Mouse (Mus musculus): Measurements from ENCODE around the gene Mlph. TPM values are rescaled to one million over a fixed set of nuclear protein-coding genes. Genes with fewer than 3 reads are reported as not detected.

The Mlph gene
- total RNA-seq, 2 experiments from 2014 or later = 0.61 to 0.70 TPM

DNA sequence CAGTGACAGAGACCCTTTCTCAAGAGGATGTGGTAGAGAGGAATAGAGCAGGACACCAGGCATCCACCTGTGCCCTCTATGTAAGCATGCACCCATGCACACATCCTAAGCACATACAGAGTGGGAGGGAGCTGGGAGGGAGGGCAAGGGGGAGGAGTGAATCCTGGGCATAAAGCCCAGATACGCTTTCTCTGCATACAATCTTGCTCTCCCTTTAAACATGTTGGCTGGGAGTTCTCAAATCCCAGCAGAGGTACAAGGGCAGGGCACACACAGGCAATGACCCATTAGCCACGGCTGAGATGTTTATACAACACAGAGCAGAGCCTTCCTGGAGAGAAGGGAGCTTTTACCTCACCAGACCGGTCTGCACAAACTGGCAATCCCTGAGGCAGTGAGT is 48.1 kb downstream of the Mlph start:
- DNase-seq = no peak
- intact Hi-C loops (cut with DNase I) = no loop called here

GRCm38 (mm10) chr1:90967583-90967982 is 52.7 kb downstream of the Mlph start:
- intact Hi-C loops (cut with DNase I) = no loop called here

DNA sequence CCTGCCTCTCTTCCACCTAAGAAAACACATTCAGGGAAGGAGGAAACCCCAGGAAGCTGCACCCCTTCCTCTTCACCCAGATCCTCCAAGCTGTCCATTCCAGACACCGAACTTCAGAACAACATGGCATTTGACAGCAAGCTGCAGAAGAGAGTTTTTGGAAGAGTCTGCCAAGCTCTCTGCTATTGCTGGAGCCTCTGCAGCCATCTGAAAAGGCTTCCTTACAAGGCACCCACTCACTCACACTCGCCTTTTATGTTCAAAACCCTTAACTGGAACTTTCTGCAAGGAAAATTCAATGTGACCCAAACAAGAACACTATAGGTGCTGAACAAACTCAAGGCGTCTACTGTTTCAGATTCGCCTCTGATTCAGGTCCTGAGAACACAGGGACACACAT is 53.8 kb downstream of the Mlph start:
- no peak for DNase-seq
- intact Hi-C loops (cut with DNase I) = no loop called here

More at GRCm38 (mm10) chr1:90967583-90967982, 52.7 kb downstream of the Mlph start:
- DNase-seq = peak; percentile 55 to 62

DNA sequence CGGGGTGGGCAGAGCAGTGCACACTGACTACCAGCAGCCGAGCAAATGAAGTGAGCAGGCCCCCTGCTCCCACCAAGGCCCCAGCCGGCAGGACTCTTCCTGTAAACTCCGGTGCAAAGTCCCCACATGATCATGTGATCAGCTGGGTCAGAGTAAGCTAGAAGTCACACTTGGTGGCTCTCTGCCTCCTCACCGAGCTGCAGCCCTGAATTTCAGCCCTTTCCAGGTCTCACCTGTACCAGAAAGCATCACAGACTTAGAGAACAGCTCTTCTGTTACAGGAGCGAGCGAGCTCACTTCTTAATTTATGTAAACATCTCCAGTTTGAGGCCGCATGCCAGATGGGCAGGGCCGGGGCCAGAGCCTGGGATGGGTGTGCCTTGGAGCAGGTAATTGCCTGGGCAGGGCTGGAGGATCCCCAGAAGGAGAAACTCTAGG is 54.5 kb downstream of the Mlph start, which contains the start of gene Rab17:
Gene Rab17, minus strand, starts transcription at position 315 of the 438 bp plus-strand sequence.
- no peak for DNase-seq
- intact Hi-C loops (cut with DNase I) = no loop called here

GRCm38 (mm10) chr1:90969881-90970390 is 55.1 kb downstream of the Mlph start:
- DNase-seq = no peak
- intact Hi-C loops (cut with DNase I) = loop anchor here (5.0 kb wide), 1 partner anchor 207 kb away; the partner anchor contains the start of gene Ramp1

DNA sequence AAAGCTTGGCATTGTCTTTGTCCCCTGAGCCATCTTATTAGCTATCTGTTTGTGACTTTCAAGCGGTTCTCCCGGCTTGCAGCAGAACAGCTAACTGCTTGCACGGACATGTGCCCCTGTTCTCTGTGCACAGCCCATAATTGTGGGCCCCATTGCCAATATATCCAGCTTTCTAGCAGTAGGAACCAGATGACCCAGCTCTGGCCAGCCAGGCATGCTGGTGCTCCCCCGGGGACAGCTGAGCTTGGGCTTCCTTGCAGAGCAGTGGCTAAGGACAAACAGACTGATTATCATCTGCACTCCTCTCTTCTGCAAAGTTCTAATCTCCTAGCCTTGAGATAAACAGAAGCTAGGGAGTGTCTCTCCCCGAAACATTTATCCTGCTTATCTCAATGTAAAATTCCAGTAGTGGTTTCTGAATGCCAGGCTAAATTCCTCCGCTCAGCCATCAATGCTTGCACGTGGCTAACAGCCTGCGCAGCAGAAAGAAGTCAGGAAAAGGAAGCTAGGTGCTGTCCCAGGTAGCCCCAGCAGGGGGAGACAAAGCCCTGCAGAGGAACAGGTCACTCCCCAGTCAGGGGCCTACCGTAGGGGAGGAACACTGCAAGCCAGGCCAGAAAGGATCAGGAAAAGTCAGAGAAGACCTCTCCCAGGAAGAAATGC is 58.2 kb downstream of the Mlph start:
- DNase-seq = peak; percentile 95 to 99
- intact Hi-C loops (cut with DNase I) = loop anchor here (1.0 to 5.0 kb wide), 4 partner anchors 68 to 266 kb away; partner anchors contain the start of gene Ramp1

DNA sequence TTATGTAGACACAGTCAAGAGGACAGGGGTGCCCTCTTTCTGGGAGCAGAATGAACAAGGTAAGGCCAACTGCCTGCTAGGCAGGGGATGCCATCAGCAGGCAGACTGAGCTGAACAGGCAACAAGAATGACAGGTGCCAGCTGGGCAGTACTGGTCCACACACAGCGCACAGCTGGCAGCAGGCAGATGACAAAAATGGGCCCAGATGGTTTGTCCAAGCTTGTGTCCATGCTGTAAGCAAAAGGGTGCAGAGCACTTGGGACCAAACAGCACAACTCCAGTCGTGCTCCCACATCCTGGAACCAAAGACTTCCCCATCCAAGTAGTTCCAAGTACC is 58.7 kb downstream of the Mlph start:
- peak in 1 of 2 experiments; percentile 1 for DNase-seq
- intact Hi-C loops (cut with DNase I) = loop anchor here (1.0 to 5.0 kb wide), 4 partner anchors 67 to 266 kb away; partner anchors contain the start of gene Ramp1

DNA sequence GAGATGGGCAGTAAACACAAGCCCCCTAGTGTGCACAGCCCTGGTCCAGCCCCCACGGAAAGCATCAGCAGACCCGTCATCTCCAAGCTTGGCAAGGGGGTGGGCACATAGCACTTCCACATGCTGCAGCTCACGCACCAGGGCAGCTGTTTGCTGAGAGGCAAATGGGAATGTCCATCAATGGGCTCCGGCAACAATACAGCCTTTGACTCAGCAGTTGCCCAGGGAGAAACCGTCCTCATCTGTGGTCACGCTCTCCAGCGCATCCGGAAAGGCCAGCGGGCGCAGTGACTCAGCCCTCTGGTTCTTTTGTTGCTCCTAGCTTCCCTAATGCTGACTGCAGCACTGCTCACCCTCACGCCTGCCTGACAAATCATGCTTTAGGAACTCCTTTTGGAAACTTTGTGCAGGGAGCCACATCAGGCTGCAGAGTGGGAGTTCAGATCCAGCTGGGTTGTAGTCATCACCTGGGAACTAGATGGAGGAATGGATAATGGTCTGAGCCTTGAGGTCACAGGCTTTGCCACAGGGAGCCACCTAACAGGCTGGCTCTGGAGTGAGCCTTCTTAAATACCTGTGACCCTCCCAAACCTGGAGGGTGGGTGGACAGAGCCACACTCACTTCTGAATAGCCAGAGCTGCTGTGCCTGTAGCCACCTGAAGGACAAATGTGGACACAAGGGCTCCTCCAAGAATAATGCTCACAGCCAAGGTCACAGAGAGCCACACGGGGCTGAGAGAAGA is 60.2 kb downstream of the Mlph start:
- DNase-seq = peak; percentile 39 to 44
- intact Hi-C loops (cut with DNase I) = loop anchor here (1.0 to 5.0 kb wide), 3 partner anchors 42 to 236 kb away; partner anchors contain the start of gene Ramp1

- intact Hi-C loops (cut with DNase I) = loop anchor here (1.0 to 2.0 kb wide), 2 partner anchors 41 to 235 kb away; no protein-coding TSS in a partner anchor
- DNase-seq = peak in 1 of 2 experiments; percentile 1
These were observed 61.1 kb downstream of the Mlph start for GRCm38 (mm10) chr1:90975960-90976359.

DNA sequence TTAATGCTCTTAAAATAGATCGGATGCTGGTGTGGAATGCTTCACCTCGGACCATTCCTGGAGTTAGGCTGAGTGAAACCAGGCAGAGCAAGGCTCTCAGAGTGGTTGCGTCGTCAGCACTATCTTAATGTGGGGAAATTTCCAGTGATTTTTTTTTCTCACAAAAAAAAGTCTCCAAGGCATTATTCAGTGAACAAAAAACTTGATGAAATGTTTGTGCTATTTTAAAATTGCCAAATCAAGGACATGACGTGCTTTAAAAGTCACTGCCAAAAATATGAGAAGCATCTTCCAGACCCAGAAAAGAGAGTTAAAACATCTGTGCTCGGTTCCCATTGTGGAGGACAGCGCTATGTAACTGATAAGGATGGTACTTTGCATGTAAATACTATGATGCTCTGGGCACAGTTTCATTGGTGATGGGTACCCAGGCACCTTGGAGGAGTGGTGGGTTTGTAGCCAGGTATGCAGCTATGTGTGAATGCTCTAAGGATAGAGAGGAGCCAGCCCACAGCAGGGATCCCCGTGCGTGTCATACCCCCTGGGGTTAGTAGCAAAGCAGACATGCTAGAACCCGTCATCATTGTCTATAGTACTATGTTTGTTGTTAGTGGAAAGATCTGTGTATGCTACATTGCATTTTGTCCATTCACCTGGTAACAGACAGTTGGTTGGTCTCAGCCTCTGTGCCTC is 65.9 kb downstream of the Mlph start:
- intact Hi-C loops (cut with DNase I) = loop anchor here (2.0 kb wide), 1 partner anchor 16 kb away; no protein-coding TSS in a partner anchor
- peak in 1 of 2 experiments; percentile 7 for DNase-seq

- peak in 1 of 2 experiments; percentile 2 for DNase-seq
- intact Hi-C loops (cut with DNase I) = loop anchor here (2.0 kb wide), 1 partner anchor 15 kb away; no protein-coding TSS in a partner anchor
These were observed 66.5 kb downstream of the Mlph start for GRCm38 (mm10) chr1:90981346-90981745.

DNA sequence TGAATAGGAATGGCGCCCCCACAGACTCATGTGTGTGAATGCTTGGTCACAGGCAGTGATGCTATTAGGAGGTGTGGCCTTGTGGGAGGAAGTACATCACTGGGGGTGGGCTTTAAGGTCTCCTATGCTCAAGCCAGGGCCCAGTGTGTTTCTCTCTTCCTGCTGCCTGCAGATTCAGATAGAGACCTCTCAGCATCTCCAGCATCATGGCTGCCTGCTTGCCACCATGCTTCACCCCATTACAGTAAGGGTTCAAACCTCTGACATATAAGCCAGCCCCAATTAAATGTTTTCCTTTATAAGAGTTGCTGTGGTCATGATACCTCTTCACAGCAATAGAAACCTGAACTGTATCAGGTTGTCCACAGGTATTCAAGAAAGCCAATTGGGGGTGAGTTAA is 81.0 kb downstream of the Mlph start:
- DNase-seq = no peak
- intact Hi-C loops (cut with DNase I) = loop anchor here (2.0 kb wide), 1 partner anchor 15 kb away; no protein-coding TSS in a partner anchor

DNA sequence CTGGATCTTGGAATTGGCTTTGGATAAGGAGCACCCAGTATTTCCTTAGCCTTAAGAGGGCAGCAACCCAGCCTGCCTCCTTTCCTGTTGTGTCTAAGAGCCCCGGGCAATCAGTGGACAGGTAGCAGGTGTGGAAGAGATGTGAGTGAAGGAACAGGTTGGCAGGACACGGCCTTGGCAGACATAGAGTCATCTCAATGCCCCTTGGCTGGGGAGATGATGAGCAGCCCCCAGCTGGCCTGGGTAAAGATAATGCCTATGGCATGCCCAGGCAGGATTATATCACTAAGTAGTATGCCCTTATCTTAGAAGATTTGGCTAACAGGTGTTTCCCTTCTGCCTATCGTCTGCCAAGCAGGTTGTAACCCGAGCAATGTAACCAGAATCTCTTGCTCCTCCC is 82.3 kb downstream of the Mlph start:
- peak in 1 of 2 experiments; percentile 1 for DNase-seq
- intact Hi-C loops (cut with DNase I) = loop anchor here (2.0 kb wide), 1 partner anchor 16 kb away; no protein-coding TSS in a partner anchor

DNA sequence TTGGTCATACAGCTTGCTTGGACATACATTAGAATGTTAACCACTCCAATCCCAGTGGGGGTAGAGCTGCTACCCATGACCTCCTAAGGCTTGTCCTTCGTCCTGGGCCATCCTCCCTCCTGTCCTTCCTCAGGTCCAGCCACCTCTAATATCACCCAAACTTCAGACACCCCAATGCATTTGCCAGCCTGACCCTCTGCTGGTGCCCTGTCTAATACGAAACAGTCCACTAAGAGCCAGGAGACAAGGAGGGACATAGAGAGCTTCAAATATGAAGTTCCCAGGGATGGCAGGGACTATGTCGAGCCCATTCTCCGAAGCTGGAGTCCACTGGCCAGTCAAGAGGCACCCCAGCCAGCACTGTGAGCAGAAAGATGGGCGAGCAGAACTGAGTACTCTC is 82.8 kb downstream of the Mlph start:
- intact Hi-C loops (cut with DNase I) = loop anchor here (2.0 kb wide), 2 partner anchors 17 to 55 kb away; no protein-coding TSS in a partner anchor
- peak in 1 of 2 experiments; percentile 7 for DNase-seq

DNA sequence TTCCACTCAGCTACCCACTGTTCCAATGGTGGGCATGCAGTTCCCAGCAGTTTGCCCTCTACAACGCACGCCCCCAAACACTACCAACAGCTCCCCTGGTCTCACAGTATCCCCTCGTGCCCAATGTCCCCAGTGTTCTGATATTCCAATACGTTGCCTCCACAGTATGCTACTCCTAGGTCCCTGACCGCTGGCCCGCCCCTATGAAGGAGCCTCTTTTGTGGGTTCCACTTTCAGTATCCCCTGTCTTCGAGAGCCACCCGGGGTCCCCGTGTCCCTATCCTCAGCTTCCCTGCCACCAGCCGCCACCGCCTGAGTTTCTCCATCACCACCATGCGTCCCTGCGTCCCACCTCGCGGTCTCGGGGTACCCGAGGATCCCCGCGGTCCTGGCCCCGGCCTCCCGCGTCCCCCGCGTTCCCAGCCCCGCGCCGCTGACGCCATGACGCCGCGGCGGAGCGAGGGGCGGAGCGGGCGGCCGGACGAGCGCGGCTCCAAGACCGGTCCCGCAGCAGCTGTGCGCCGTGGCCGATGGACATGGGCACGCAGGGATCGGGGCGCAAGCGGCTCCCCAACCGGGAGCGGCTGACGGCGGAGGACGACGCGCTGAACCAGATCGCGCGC is 83.5 kb downstream of the Mlph start, which contains the start of gene Lrrfip1:
Gene Lrrfip1, plus strand, starts transcription at position 470 of the 623 bp plus-strand sequence.
- peak; percentile 74 to 85 for DNase-seq

GRCm38 (mm10) chr1:90998891-90999611 is 84.2 kb downstream of the Mlph start:
- peak in 1 of 2 experiments; percentile 37 for DNase-seq
- intact Hi-C loops (cut with DNase I) = loop anchor here (2.0 kb wide), 1 partner anchor 54 kb away; no protein-coding TSS in a partner anchor

More for the DNA sequence above, 83.5 kb downstream of the Mlph start, which contains the start of gene Lrrfip1:
- intact Hi-C loops (cut with DNase I) = loop anchor here (2.0 kb wide), 1 partner anchor 54 kb away; no protein-coding TSS in a partner anchor

- peak; percentile 25 to 26 for DNase-seq
- intact Hi-C loops (cut with DNase I) = loop anchor here (2.0 kb wide), 2 partner anchors 15 to 53 kb away; no protein-coding TSS in a partner anchor
These were observed 85.2 kb downstream of the Mlph start for GRCm38 (mm10) chr1:90999911-91000601.

All from heart, postnatal 36 days (tissue).